Mouse (Mus musculus) stomach, embryonic 14.5 days (tissue): Measurements from ENCODE around the gene Gm17545. TPM values are rescaled to one million over a fixed set of nuclear protein-coding genes. Genes with fewer than 3 reads are reported as not detected.

Source experiments
- ATAC-seq: fragments of 200-750 bp; cut with Nextera tagmentation; 2 replicates; pipeline ENCODE4 v1.8.0; 2017; ENCODE audit warnings: low read depth, moderate TSS enrichment; ENCODE audit not compliant: insufficient number of reproducible peaks, insufficient read depth, low FRiP score
- H3K27ac ChIP-seq: fragments of 300-500 bp; sonication (generic); 2 replicates; pipeline ENCODE4 v1.5.1; 2014; ENCODE audit warnings: mild to moderate bottlenecking, low read length, moderate library complexity, mixed read lengths
- H3K27me3 ChIP-seq: fragments of 300-500 bp; sonication (generic); 2 replicates; pipeline ENCODE4 v1.6.1; 2014; ENCODE audit warnings: low read length, control low read depth, mixed read lengths; ENCODE audit not compliant: control insufficient read depth, insufficient read depth
- H3K36me3 ChIP-seq: fragments of 300-500 bp; sonication (generic); 2 replicates; pipeline ENCODE4 v1.6.1; 2014; ENCODE audit warnings: mild to moderate bottlenecking, control low read depth, low read length, moderate library complexity, mixed read lengths; ENCODE audit not compliant: control insufficient read depth, insufficient read depth
- H3K4me1 ChIP-seq: fragments of 300-500 bp; sonication (generic); 2 replicates; pipeline ENCODE4 v1.6.1; 2014; ENCODE audit warnings: low read length, control low read depth, mixed read lengths; ENCODE audit not compliant: control insufficient read depth, insufficient read depth
- H3K4me2 ChIP-seq: fragments of 300-500 bp; sonication (generic); replicated peaks from 2 replicates; pipeline ENCODE4 v1.6.1; 2014; ENCODE audit warnings: low read depth, low read length, control low read depth
- H3K4me3 ChIP-seq: fragments of 300-500 bp; sonication (generic); 2 replicates; pipeline ENCODE4 v1.5.1; 2014; ENCODE audit warnings: low read depth, low read length, control low read depth
- H3K9ac ChIP-seq: fragments of 300-500 bp; sonication (generic); replicated peaks from 2 replicates; pipeline ENCODE4 v1.6.1; 2014; ENCODE audit warnings: low read depth, mild to moderate bottlenecking, control low read depth, low read length, moderate library complexity, mixed read lengths
- H3K9me3 ChIP-seq: fragments of 300-500 bp; sonication (generic); 2 replicates; pipeline ENCODE4 v1.6.1; 2016; ENCODE audit warnings: low read depth, low read length, control low read depth; ENCODE audit not compliant: control insufficient read depth
- WGBS: fragments of 180-500 bp; shearing (Covaris S2); extraction: QIAGEN DNeasy Blood & Tissue Kit; methylation state at CpG from one replicate; pipeline ENCODE4 v1.1.7; 2014; 5-methylcytosine and 5-hydroxymethylcytosine counted together
- polyA plus RNA-seq: library from polyadenylated mRNA; unstranded; fragments of >200 nt; fragmentation: Nextera tagmentation; extraction: Ambion mirVana; gene quantifications from 2 replicates; pipeline ENCODE4 v1.2.1, GENCODE M21; 2014

The Gm17545 gene
- polyA plus RNA-seq, 1 experiment from 2014 or later = not detected

DNA sequence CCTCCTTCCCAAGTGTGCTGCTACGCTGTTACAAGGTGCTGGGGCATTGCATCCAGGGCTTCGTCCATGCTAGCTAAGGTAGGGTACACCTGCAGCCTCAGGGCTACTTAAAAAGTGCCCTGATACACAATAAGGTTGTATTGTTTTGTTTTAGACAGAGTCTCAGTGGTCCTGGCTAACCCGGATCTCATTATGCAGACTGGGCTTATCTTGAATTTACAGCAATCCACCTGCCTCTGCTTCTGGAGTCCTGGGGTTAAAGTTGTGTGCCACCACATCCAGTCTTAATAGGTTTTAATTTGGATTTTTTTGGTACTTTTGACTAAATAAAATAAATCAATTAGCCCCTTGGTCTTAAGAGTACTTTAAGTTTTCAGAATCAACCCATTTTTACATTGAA is 34.2 kb upstream of the Gm17545 start:
- Histone ChIP-seq H3K4me3 (no peak overlapping the region), H3K9me3 (no peaks in the 10 kb centered on the region), H3K4me1 (no peaks in the 10 kb centered on the region), H3K27ac (no peak overlapping the region), H3K4me2 (no peak overlapping the region), H3K9ac (no peak overlapping the region), H3K27me3 (no peaks in the 10 kb centered on the region), H3K36me3 (no peaks in the 10 kb centered on the region)
- no peak for ATAC-seq
- WGBS = 82% methylated on average over 3 of the region's 3 CpGs

DNA sequence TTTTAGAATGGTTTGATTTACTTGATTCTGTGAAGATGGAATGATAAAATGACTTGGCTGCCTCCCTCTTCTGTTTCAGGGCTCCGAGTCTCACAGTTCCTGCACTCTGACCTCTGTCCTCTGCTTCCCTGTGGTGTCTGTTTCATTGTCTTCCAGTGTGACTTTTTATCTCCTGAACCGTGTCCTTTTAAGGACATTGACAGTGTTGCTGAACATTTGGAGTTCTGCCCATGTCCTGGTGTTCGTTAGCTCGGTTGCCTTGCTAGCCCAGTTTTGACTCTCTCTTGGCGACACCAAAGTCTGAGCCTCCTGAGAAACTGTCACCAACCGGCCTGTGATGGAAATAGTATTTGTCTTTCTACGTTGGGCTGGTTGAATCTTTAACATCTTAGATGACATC is 33.6 kb upstream of the Gm17545 start:
- Histone ChIP-seq H3K27ac (no peak overlapping the region), H3K36me3 (no peaks in the 10 kb centered on the region), H3K27me3 (no peaks in the 10 kb centered on the region), H3K9ac (no peak overlapping the region), H3K4me2 (no peak overlapping the region), H3K4me3 (no peak overlapping the region), H3K4me1 (no peaks in the 10 kb centered on the region), H3K9me3 (no peaks in the 10 kb centered on the region)
- 56% methylated on average over 7 of the region's 7 CpGs for WGBS
- no peak for ATAC-seq

DNA sequence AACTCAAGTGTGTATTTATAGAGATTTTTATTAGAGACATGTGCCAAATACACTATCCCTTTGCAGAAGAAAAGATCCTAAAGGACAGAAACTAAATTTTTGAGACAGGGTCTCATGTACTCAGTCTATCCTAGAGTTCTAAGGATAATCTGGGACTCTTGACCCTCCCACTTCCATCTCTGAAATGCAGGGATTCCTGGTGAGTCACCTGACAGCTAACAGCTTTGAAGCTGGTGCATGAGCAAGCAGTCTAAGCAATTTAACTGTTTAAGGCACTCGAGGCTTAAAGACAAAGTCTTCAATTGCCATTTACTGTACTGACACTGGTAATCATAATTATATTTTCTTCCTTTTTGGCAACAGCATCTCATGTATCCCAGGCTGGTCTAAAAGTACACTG is 31.5 kb upstream of the Gm17545 start:
- Histone ChIP-seq H3K27me3 (no peaks in the 10 kb centered on the region), H3K9me3 (no peaks in the 10 kb centered on the region), H3K4me1 (no peaks in the 10 kb centered on the region), H3K36me3 (no peaks in the 10 kb centered on the region), H3K9ac (no peak overlapping the region), H3K27ac (no peak overlapping the region), H3K4me3 (no peak overlapping the region), H3K4me2 (no peak overlapping the region)
- ATAC-seq = no peak
- WGBS = 41% methylated on average over 1 of the region's 1 CpGs

DNA sequence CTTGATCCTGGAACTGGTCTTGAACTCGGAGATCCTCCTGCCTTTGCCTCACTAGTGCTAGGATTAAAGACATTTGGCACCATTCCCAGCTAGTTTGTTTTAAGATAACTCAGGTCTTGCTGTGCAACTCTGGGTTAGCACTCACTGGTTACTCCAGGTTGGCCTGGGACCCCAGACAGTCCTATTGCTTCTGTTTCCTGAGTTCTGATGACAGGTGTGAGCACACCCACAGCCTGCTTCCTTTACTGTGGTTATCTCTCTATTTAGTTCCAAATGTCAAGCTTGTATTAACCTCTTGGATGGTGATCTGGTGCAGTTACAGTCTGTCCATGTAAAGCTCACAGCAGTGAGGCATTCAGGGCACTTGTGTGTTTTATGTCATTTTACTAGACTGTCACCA is 30.6 kb upstream of the Gm17545 start:
- Histone ChIP-seq H3K27ac (no peak overlapping the region), H3K27me3 (no peaks in the 10 kb centered on the region), H3K9ac (no peak overlapping the region), H3K4me3 (no peak overlapping the region), H3K4me2 (no peak overlapping the region), H3K36me3 (no peaks in the 10 kb centered on the region), H3K4me1 (no peaks in the 10 kb centered on the region), H3K9me3 (no peaks in the 10 kb centered on the region)
- no peak for ATAC-seq
- 63% methylated on average over 1 of the region's 1 CpGs for WGBS

DNA sequence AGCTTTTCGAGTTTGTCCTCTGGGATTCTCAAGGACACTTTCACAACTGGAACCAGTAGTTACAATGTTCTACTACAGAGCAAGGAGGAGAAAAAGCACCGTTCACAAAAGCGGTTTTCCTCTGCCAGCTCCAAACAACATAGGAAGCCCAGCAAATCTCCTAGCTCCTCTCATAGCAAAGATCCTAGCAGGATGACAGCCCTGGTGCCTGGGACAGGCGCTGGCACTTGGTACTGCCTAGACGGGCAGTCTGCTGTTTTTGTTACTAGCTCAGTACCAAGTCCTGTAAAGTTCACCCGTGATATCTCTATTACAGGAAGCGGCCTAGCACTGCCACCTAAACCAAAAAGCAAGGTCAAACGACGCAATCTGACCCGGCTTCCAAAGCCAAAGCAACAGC is 29.9 kb upstream of the Gm17545 start:
- H3K9ac ChIP-seq = no peak overlapping the region
- H3K4me2 ChIP-seq = no peak overlapping the region
- H3K4me3 ChIP-seq = no peak overlapping the region
- no peaks in the 10 kb centered on the region for H3K9me3 ChIP-seq
- no peak for ATAC-seq
- no peaks in the 10 kb centered on the region for H3K27me3 ChIP-seq
- 70% methylated on average over 10 of the region's 10 CpGs for WGBS
- H3K36me3 ChIP-seq = no peaks in the 10 kb centered on the region
- no peak overlapping the region for H3K27ac ChIP-seq
- no peaks in the 10 kb centered on the region for H3K4me1 ChIP-seq

DNA sequence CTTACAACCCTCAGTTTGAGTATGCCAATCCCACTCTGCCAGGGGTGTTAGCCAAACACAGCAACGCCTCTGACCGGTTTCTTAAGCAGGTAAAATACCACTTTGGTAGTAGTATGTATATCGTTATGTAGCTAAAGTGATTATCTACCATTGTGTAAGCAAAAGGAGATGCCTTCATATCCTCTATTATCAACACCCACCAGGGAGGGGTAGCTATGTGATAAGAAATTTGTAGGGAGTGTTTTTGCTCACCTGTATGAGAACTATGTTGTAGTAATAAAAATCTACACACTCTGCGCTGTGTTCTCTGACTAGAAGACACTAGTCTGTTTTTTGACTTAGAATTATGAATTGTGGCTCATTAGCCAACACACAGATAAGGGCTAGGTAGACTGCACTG is 29.4 kb upstream of the Gm17545 start:
- ATAC-seq = no peak
- Histone ChIP-seq H3K36me3 (no peaks in the 10 kb centered on the region), H3K27ac (no peak overlapping the region), H3K9me3 (no peaks in the 10 kb centered on the region), H3K9ac (no peak overlapping the region), H3K4me1 (no peaks in the 10 kb centered on the region), H3K27me3 (no peaks in the 10 kb centered on the region), H3K4me3 (no peak overlapping the region), H3K4me2 (no peak overlapping the region)
- 89% methylated on average over 4 of the region's 4 CpGs for WGBS

DNA sequence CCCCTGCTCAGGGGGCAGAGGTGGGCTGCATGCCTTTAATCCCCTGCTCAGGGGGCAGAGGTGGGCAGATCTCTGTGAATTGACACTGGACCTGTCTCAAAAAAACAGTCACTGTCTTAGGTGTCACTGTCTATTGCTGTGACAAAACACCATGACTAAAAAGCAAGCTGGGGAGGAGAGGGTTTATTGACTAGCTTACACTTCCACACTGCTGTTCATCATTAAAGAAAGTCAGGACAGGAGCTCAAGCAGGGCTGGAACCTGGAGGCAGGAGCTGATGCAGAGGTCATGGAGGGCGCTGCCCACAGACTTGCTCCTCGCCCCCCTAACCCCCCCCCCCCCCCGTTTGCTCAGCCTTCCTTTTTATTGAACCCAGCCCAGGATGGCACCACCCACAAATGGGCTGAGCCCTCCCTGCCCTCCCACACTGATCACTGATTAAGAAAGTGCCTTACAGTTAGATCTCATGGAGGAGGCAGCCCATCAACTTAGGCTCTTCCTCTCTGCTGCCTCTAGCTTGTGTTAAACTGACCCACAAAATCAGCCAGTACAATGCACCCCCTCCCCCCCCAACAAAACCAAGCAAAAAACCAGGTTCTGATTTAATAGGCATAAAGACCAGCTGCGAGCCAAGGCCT is 25.9 kb upstream of the Gm17545 start:
- H3K27me3 ChIP-seq = no peaks in the 10 kb centered on the region
- H3K4me3 ChIP-seq = no peak overlapping the region
- H3K4me2 ChIP-seq = no peak overlapping the region
- no peaks in the 10 kb centered on the region for H3K9me3 ChIP-seq
- no peaks in the 10 kb centered on the region for H3K36me3 ChIP-seq
- no peaks in the 10 kb centered on the region for H3K4me1 ChIP-seq
- WGBS = 44% methylated on average over 4 of the region's 4 CpGs
- H3K27ac ChIP-seq = no peak overlapping the region
- H3K9ac ChIP-seq = no peak overlapping the region
- no peak for ATAC-seq

DNA sequence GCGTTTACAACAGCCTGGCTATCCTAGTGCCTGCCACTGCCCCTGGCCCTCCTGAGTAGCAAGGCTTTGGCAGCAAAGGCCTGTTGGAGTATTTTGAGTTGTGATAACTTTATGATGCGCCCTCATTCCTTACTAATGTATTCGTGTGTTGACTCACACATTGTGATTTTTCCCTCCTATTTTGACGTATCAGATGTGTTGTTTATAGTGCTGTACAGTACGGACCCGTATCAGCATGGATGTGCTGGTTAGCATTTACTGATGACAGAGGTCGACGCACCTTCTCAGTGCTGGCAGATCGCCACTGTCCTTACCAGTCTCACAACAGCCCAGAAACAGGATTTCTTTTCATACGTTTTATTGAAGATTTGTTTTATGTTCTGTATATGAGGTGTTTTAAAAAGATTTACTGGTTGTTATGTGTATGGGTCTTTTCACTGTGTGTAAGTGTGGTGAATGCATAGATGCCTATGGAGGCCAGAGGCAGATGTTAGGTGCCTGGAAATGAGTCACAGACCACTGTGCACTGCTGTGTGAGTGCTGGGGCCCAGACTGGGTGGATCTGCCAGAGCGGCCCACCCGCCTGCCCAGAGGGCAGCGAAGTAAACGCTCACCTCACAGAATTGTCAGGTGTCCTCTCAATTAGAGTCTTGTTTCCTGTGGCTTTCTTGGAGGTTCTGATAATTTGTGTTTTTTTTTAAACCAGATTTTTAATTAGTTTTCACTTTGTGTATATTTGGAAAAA is 25.3 kb upstream of the Gm17545 start:
- 79% methylated on average over 14 of the region's 14 CpGs for WGBS

More for the DNA sequence above, 25.3 kb upstream of the Gm17545 start:
- Histone ChIP-seq H3K4me3 (no peak overlapping the region), H3K4me2 (no peak overlapping the region), H3K27me3 (no peaks in the 10 kb centered on the region), H3K9me3 (no peaks in the 10 kb centered on the region), H3K9ac (no peak overlapping the region), H3K36me3 (no peaks in the 10 kb centered on the region), H3K4me1 (no peaks in the 10 kb centered on the region), H3K27ac (no peak overlapping the region)
- no peak for ATAC-seq
